ENCODE assay signal across 13 mouse cellular contexts in the genomic region with DNA sequence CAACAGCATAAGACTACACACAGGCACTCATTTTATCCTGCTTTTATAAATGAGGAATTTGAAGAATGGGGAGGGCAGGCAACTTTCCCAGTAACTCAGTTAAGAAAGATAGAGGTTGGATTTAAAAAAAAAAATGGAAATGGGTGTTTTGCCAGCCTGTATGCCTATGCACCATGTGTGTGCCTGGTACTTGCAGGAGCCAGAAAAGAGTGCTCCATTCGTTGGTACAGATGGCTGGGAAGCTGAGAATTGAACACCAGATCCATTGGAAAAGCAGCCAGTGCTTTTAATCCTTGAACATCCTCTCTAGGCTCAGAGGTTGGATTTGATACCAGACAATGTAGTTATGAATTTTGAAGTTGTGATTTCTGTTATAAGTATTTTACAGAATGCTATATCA.
"Had no signal": no experiment of that assay in that cellular context is flagged by ENCODE, and none has a peak within 500 bp of the region (broad histone marks: within the 10 kb centered on the region; RNA-seq: fewer than 3 reads in every experiment).

No protein-coding gene starts in this region.

- ATAC-seq: midbrain, embryonic 16.5 days had no signal

- H3K27ac ChIP-seq: midbrain, embryonic 10.5 days; midbrain, embryonic 12.5 days; neural tube, embryonic 12.5 days had no signal

- H3K27me3 ChIP-seq: midbrain, embryonic 12.5 days; neural tube, embryonic 12.5 days had no signal

- H3K36me3 ChIP-seq: midbrain, embryonic 10.5 days; midbrain, embryonic 12.5 days; neural tube, embryonic 12.5 days had no signal

- DNase-seq: lung, adult 18-20 months; lung, postnatal 10 days; lung, postnatal 4 days; midbrain, embryonic 14.5 days; right cerebral cortex, postnatal 14 days; thymus, adult 18-20 months; thymus, postnatal 14 days; thymus, postnatal 36 days had no signal

- H3K4me1 ChIP-seq: midbrain, embryonic 10.5 days; midbrain, embryonic 12.5 days; neural tube, embryonic 12.5 days had no signal

- H3K4me3 ChIP-seq: midbrain, embryonic 10.5 days; midbrain, embryonic 12.5 days; myocyte; neural tube, embryonic 12.5 days had no signal

- H3K4me2 ChIP-seq: midbrain, embryonic 12.5 days; neural tube, embryonic 12.5 days had no signal

- H3K9me3 ChIP-seq: midbrain, embryonic 10.5 days; midbrain, embryonic 12.5 days; neural tube, embryonic 12.5 days had no signal

- H3K9ac ChIP-seq: midbrain, embryonic 12.5 days; neural tube, embryonic 12.5 days had no signal
